Mouse (Mus musculus) bone marrow macrophage, adult 2 months (primary cell): ENCODE data around the gene Hexb.

Experiments
- CTCF ChIP-seq: IDR thresholded peaks from 2 replicates; pipeline ENCODE4 v1.5.1; 2012; ENCODE audit warnings: low read depth, mild to moderate bottlenecking, low read length, moderate library complexity
- POLR2A ChIP-seq: IDR thresholded peaks from 2 replicates; pipeline ENCODE4 v1.6.1; 2012; ENCODE audit warnings: mild to moderate bottlenecking, low read depth, low read length, borderline replicate concordance

- TF ChIP-seq POLR2A (no peak), CTCF (no peak)
Measured at GRCm38 (mm10) chr13:97237700-97238099, 39.5 kb upstream of the Hexb start.
